7 mouse cellular contexts compared by ENCODE assay signal in genomic region chr13:18717185-18717584, GRCm38 (mm10). TPM values are rescaled to one million over a fixed set of nuclear protein-coding genes. Genes with fewer than 3 reads are reported as not detected.
DNase-seq lines count a peak whose midpoint lies in the region; ATAC-seq lines count a peak whose summit lies in the region.

Gene Vps41 (plus strand): TSS chr13:18717286.

- H3K9me3 ChIP-seq in intestine, embryonic 16.5 days (ENCODE audit: control insufficient read depth, low read length) = no peaks in the 10 kb centered on the region
- H3K9me3 ChIP-seq in midbrain, embryonic 11.5 days (ENCODE audit: control insufficient read depth, low read length) = no peaks in the 10 kb centered on the region

- H3K4me3 ChIP-seq in intestine, embryonic 16.5 days (ENCODE audit: low read length) = peak within 1 kb of the TSS; percentile 82
- peak within 1 kb of the TSS; percentile 78 for H3K4me3 ChIP-seq in midbrain, embryonic 11.5 days (ENCODE audit: low read depth, low read length)

- peaks cover 6% of the 10 kb centered on the region; the same call in 1 of the 2 replicates for H3K4me1 ChIP-seq in intestine, embryonic 16.5 days (ENCODE audit: control insufficient read depth, insufficient read depth, low read length)
- H3K4me1 ChIP-seq in midbrain, embryonic 11.5 days (ENCODE audit: control insufficient read depth, insufficient read depth, low read length) = peaks cover 3% of the 10 kb centered on the region; the same call in 1 of the 2 replicates

- intact Hi-C loops in left cerebral cortex, postnatal 36 days (cut with DNase I) = loop anchor here (5.0 kb wide), 1 partner anchor 65 kb away; no protein-coding TSS in a partner anchor

- H3K9ac ChIP-seq in intestine, embryonic 16.5 days (ENCODE audit: low read depth, low read length) = peak within 1 kb of the TSS; percentile 90
- peak within 1 kb of the TSS; percentile 83 for H3K9ac ChIP-seq in midbrain, embryonic 11.5 days (ENCODE audit: low read length)

- WGBS in intestine, embryonic 16.5 days = under 1% methylated on average over 21 of the region's 21 CpGs
- WGBS in midbrain, embryonic 11.5 days = 1% methylated on average over 21 of the region's 21 CpGs

- DNase-seq in adrenal gland, adult 8-10 months = peak; percentile 71
- peak; percentile 75 for DNase-seq in embryo, embryonic 9.5 days (ENCODE audit: extremely low spot score)
- peak; percentile 21 to 59 for DNase-seq in gastrocnemius, postnatal 4 days (ENCODE audit: low spot score in 2 of 2)
- peak; percentile 78 to 82 for DNase-seq in left cerebral cortex, postnatal 36 days (ENCODE audit: low spot score in 2 of 2)
- peak; percentile 98 for DNase-seq in midbrain, embryonic 11.5 days (ENCODE audit: low spot score, missing footprints)
- DNase-seq in skeletal muscle tissue, adult 2 months (ENCODE audit: low read depth, low spot score) = peak; percentile 61

- H3K4me2 ChIP-seq in intestine, embryonic 16.5 days (ENCODE audit: low read depth, low read length) = peak within 1 kb of the TSS; percentile 63
- peak within 1 kb of the TSS; percentile 61 for H3K4me2 ChIP-seq in midbrain, embryonic 11.5 days

- no peaks in the 10 kb centered on the region for H3K27me3 ChIP-seq in intestine, embryonic 16.5 days (replicated peaks; ENCODE audit: control insufficient read depth, insufficient read depth, low read length)
- H3K27me3 ChIP-seq in midbrain, embryonic 11.5 days (ENCODE audit: control insufficient read depth, insufficient read depth, low read length) = no peaks in the 10 kb centered on the region

- ATAC-seq in intestine, embryonic 16.5 days = peak; percentile 100
- peak; percentile 99 for ATAC-seq in midbrain, embryonic 11.5 days (ENCODE audit: low FRiP score)

- no peaks in the 10 kb centered on the region for H3K36me3 ChIP-seq in intestine, embryonic 16.5 days (ENCODE audit: control insufficient read depth, insufficient read depth, low read length)
- H3K36me3 ChIP-seq in midbrain, embryonic 11.5 days (ENCODE audit: control insufficient read depth, insufficient read depth, low read length) = no peaks in the 10 kb centered on the region

- no peak within 1 kb of the TSS for H3K27ac ChIP-seq in intestine, embryonic 16.5 days (ENCODE audit: low read length)
- no peak within 1 kb of the TSS for H3K27ac ChIP-seq in midbrain, embryonic 11.5 days (ENCODE audit: low read depth, low read length)

RNA-seq across cellular contexts. Expression of gene Vps41, which starts in this region (rescaled TPM):
- total RNA-seq in adrenal gland, adult 8-10 months (2022) = 10 to 100 TPM; 88.7 to 96.5 (median 90.8) TPM
- 10 to 100 TPM; 43.0 to 44.5 TPM for total RNA-seq in gastrocnemius, postnatal 4 days (2021)
- polyA plus RNA-seq in intestine, embryonic 16.5 days (2015; fragmentation: Nextera tagmentation; extraction: Ambion mirVana) = 62.5 and 64.2 TPM in 2 replicates
- total RNA-seq in left cerebral cortex, postnatal 36 days (2021) = 100 to 1,000 TPM; 146 to 150 TPM
- polyA plus RNA-seq in midbrain, embryonic 11.5 days (2014; fragmentation: Nextera tagmentation; extraction: Ambion mirVana) = 105 and 114 TPM in 2 replicates

Comparison
In these comparisons a context has a peak if more than half of its experiments do, and no peak if none do; other contexts are left out.
1. DNase-seq: peak in every context shown above with its lines; median percentile 98 in midbrain, embryonic 11.5 days; 80 in left cerebral cortex, postnatal 36 days; 75 in embryo, embryonic 9.5 days; 71 in adrenal gland, adult 8-10 months; 61 in skeletal muscle tissue, adult 2 months; 40 in gastrocnemius, postnatal 4 days.